Mouse (Mus musculus): Measurements from ENCODE around the gene Fam110a. TPM values are rescaled to one million over a fixed set of nuclear protein-coding genes. Genes with fewer than 3 reads are reported as not detected.

The Fam110a gene
- polyA plus RNA-seq, 1 experiment: 24.3 TPM

DNA sequence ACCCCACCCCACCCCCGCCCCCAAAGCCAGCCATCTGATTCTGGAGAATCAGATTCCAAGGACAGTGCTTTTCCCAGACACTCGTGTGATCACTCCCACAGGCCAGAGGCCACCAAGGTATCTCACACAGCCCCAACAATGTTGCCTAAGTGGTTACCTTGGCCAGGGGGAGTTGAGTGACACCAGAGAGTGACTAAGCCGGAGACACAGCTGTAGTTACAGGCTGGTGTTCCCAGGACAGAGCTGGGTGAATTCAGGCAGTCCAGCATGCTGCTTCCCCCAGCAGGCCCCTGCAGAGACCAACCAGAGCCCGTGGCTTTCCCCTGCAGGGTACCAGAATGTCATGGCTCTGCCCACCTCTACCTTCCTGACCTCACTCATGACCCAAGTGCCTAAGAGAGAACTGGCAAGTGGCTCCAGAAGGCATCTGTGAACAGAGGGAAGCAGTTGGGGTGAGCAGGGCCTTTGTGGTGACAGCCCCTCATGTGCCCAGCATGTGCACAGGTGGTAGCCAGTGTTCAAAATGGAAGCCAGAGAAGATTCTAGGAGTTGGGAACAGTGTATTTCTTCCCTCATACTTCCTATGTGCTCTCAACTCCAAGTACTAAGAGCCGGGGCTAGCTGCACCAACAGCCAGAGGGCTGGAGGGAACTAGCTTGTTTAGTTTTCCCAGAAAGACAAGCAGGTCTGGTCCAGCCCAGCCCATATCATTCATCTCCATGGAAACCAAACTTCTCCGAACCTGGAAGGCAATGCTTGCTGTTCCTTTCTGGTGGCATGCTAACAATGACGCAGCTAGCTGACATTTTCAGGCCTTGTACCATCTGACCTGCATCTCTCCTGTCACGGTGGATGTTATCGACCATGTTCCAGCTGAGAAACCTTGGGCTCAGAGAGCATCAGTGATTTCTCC, 18.5 kb downstream of the Fam110a start:
- no peak for TF ChIP-seq CEBPB (IDR thresholded peaks at IDR 0.05; ENCODE audit: low read depth)
- TF ChIP-seq USF1 (IDR thresholded peaks at IDR 0.05; ENCODE audit: low read depth): no peak
- peak; percentile 56 for TF ChIP-seq MYOD1 (IDR thresholded peaks at IDR 0.05; ENCODE audit: control insufficient read depth, insufficient read length, low read depth)
- no peak for TF ChIP-seq MYOG (IDR thresholded peaks at IDR 0.05; ENCODE audit: control insufficient read depth, extremely low read depth, insufficient read length)
- no peak for TF ChIP-seq FOSL1 (IDR thresholded peaks at IDR 0.05; ENCODE audit: insufficient read depth, low read length, poor library complexity, severe bottlenecking)
- H3K36me3 ChIP-seq (ENCODE audit: control insufficient read depth, insufficient read depth): no peaks in the 10 kb centered on the region
- H3K27me3 ChIP-seq (ENCODE audit: control insufficient read depth, insufficient read depth, insufficient read length): no peaks in the 10 kb centered on the region
- peak overlapping the region; percentile 8 for H3ac ChIP-seq (ENCODE audit: control insufficient read depth, insufficient read length, low read depth)
- no peak overlapping the region for H3K4me3 ChIP-seq (ENCODE audit: insufficient read depth, poor library complexity, severe bottlenecking)
- H3K79me2 ChIP-seq (ENCODE audit: control insufficient read depth, insufficient read depth): no peaks in the 10 kb centered on the region
- H3K79me3 ChIP-seq (ENCODE audit: low read depth): no peaks in the 10 kb centered on the region

- no peaks in the 10 kb centered on the region for H3K27me3 ChIP-seq (ENCODE audit: control insufficient read depth, insufficient read depth, insufficient read length)
- H3K36me3 ChIP-seq (ENCODE audit: control insufficient read depth, insufficient read depth): no peaks in the 10 kb centered on the region
- H3K79me2 ChIP-seq (ENCODE audit: control insufficient read depth, insufficient read depth): no peaks in the 10 kb centered on the region
- H3ac ChIP-seq (ENCODE audit: control insufficient read depth, insufficient read length, low read depth): no peak overlapping the region
- TF ChIP-seq FOSL1 (IDR thresholded peaks at IDR 0.05; ENCODE audit: insufficient read depth, low read length, poor library complexity, severe bottlenecking) (no peak), MYOD1 (IDR thresholded peaks at IDR 0.05; ENCODE audit: control insufficient read depth, insufficient read length, low read depth) (no peak), MYOG (IDR thresholded peaks at IDR 0.05; ENCODE audit: control insufficient read depth, extremely low read depth, insufficient read length) (no peak), CTCF (IDR thresholded peaks at IDR 0.05; ENCODE audit: control insufficient read depth, insufficient read depth, insufficient read length) (no peak), USF1 (IDR thresholded peaks at IDR 0.05; ENCODE audit: low read depth) (no peak), CEBPB (IDR thresholded peaks at IDR 0.05; ENCODE audit: low read depth) (no peak), MAX (IDR thresholded peaks at IDR 0.05) (no peak)
- H3K79me3 ChIP-seq (ENCODE audit: low read depth): no peaks in the 10 kb centered on the region
- H3K4me3 ChIP-seq (ENCODE audit: insufficient read depth, poor library complexity, severe bottlenecking): no peak overlapping the region
Measured at GRCm38 (mm10) chr2:151959274-151959673, 20.7 kb downstream of the Fam110a start.

DNA sequence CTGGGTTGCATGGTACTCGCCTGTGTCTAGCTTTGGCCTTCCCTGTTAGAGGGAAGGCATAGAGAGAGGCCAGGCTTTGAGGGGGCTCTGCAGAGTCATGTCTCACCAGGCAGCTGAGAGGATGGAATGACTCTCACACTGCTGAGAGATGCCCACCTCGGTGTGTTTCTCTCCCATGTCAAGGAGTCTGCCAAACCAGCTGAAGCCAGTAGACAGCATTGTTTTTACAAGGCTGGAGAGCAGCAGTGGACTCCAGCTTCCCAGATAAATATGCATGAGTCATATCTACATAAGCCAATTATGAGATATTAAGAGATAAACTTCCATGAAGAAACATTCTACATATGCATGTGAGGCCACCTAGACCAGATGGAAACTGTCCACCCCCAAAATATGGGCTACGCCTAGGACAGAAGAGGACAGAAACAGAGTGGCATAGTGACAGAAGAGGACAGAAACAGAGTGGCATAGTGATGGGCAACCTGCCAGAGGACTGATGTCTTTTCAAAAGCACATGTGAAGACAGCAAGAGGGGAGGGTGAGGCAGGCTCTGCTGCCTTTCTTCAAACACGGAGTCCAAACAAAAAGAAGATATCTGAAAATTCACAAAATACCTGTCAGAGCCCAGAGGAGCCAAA, 23.4 kb downstream of the Fam110a start:
- Histone ChIP-seq H3ac (ENCODE audit: control insufficient read depth, insufficient read length, low read depth) (no peak overlapping the region), H3K27me3 (ENCODE audit: control insufficient read depth, insufficient read depth, insufficient read length) (no peaks in the 10 kb centered on the region), H3K36me3 (ENCODE audit: control insufficient read depth, insufficient read depth) (no peaks in the 10 kb centered on the region), H3K79me3 (ENCODE audit: low read depth) (no peaks in the 10 kb centered on the region), H3K4me3 (ENCODE audit: insufficient read depth, poor library complexity, severe bottlenecking) (no peak overlapping the region), H3K79me2 (ENCODE audit: control insufficient read depth, insufficient read depth) (no peaks in the 10 kb centered on the region)
- TF ChIP-seq CTCF (IDR thresholded peaks at IDR 0.05; ENCODE audit: control insufficient read depth, insufficient read depth, insufficient read length) (no peak), MYOG (IDR thresholded peaks at IDR 0.05; ENCODE audit: control insufficient read depth, extremely low read depth, insufficient read length) (no peak)

DNA sequence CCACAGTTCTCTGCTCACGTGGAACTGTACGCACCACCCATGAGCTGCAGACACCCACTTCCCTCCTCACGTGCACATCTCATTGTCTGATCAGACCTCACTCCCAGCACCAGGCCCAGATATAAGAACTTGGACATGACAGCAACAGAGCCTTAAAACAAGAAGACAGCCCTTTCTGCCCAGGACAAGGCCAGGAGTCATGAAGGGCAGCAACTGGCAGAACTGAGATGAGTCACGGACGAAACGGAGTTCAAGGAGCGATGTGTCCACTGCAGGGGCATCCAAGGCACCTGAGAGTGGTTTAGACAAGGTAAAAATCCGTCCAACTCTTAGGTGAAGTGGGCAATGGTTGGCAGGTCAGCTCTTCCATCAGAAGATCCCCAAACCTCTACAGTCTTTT, 26.4 kb downstream of the Fam110a start:
- H3K79me2 ChIP-seq (ENCODE audit: control insufficient read depth, insufficient read depth): no peaks in the 10 kb centered on the region
- H3K79me3 ChIP-seq (ENCODE audit: low read depth): no peaks in the 10 kb centered on the region
- H3K36me3 ChIP-seq (ENCODE audit: control insufficient read depth, insufficient read depth): no peaks in the 10 kb centered on the region
- H3K4me3 ChIP-seq (ENCODE audit: insufficient read depth, poor library complexity, severe bottlenecking): no peak overlapping the region
- TF ChIP-seq CTCF (IDR thresholded peaks at IDR 0.05; ENCODE audit: control insufficient read depth, insufficient read depth, insufficient read length) (no peak), FOSL1 (IDR thresholded peaks at IDR 0.05; ENCODE audit: insufficient read depth, low read length, poor library complexity, severe bottlenecking) (no peak), MAX (IDR thresholded peaks at IDR 0.05) (no peak), USF1 (IDR thresholded peaks at IDR 0.05; ENCODE audit: low read depth) (no peak), CEBPB (IDR thresholded peaks at IDR 0.05; ENCODE audit: low read depth) (no peak), MYOD1 (IDR thresholded peaks at IDR 0.05; ENCODE audit: control insufficient read depth, insufficient read length, low read depth) (no peak), MYOG (IDR thresholded peaks at IDR 0.05; ENCODE audit: control insufficient read depth, extremely low read depth, insufficient read length) (no peak)
- no peak overlapping the region for H3ac ChIP-seq (ENCODE audit: control insufficient read depth, insufficient read length, low read depth)
- H3K27me3 ChIP-seq (ENCODE audit: control insufficient read depth, insufficient read depth, insufficient read length): no peaks in the 10 kb centered on the region

DNA sequence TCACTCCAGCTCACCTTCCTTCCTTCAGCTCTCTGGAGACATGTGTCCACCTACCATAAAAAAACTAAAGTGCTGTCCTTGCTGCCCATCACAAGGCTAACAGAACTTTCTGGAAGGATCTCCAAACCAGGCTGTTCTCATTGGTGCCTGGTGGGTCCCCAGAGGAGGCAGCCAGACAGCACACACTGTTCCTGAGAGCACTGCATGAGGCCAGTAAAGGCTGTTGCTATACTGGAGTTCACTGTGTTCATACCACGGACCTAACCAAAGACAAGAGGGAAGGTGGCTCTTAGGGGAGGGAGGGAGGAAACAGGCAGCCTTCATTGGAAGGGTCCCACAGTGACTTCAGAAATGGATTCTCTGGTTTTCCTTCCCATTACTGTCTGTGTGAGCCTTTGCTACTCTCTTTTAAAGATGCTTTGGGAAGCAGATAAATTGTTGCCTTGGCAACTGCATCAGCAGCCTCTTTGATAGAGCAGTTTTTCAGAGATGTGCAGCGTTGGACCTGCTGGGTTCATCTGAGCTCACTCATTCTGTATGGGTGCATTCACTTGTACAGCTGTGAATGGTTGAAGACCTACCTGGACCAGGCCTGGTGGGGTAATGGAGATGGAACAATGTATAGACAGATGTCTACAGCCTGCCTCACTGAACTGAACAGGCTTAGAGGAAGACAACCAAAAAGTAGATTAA, 30.8 kb downstream of the Fam110a start:
- no peak overlapping the region for H3ac ChIP-seq (ENCODE audit: control insufficient read depth, insufficient read length, low read depth)
- H3K4me3 ChIP-seq (ENCODE audit: insufficient read depth, poor library complexity, severe bottlenecking): no peak overlapping the region
- no peaks in the 10 kb centered on the region for H3K79me2 ChIP-seq (ENCODE audit: control insufficient read depth, insufficient read depth)
- no peaks in the 10 kb centered on the region for H3K36me3 ChIP-seq (ENCODE audit: control insufficient read depth, insufficient read depth)
- H3K27me3 ChIP-seq (ENCODE audit: control insufficient read depth, insufficient read depth, insufficient read length): no peaks in the 10 kb centered on the region
- no peaks in the 10 kb centered on the region for H3K79me3 ChIP-seq (ENCODE audit: low read depth)
- TF ChIP-seq CEBPB (IDR thresholded peaks at IDR 0.05; ENCODE audit: low read depth) (no peak), FOSL1 (IDR thresholded peaks at IDR 0.05; ENCODE audit: insufficient read depth, low read length, poor library complexity, severe bottlenecking) (no peak), MAX (IDR thresholded peaks at IDR 0.05) (no peak), MYOG (IDR thresholded peaks at IDR 0.05; ENCODE audit: control insufficient read depth, extremely low read depth, insufficient read length) (no peak), MYOD1 (IDR thresholded peaks at IDR 0.05; ENCODE audit: control insufficient read depth, insufficient read length, low read depth) (no peak), USF1 (IDR thresholded peaks at IDR 0.05; ENCODE audit: low read depth) (no peak), CTCF (IDR thresholded peaks at IDR 0.05; ENCODE audit: control insufficient read depth, insufficient read depth, insufficient read length) (no peak)

All from C2C12 (cell line).